Mouse (Mus musculus): ENCODE results near the gene Tmem255b. TPM values are rescaled to one million over a fixed set of nuclear protein-coding genes. Genes with fewer than 3 reads are reported as not detected.

Gene Tmem255b
- polyA plus RNA-seq, 1 experiment: 1.1 TPM

DNA sequence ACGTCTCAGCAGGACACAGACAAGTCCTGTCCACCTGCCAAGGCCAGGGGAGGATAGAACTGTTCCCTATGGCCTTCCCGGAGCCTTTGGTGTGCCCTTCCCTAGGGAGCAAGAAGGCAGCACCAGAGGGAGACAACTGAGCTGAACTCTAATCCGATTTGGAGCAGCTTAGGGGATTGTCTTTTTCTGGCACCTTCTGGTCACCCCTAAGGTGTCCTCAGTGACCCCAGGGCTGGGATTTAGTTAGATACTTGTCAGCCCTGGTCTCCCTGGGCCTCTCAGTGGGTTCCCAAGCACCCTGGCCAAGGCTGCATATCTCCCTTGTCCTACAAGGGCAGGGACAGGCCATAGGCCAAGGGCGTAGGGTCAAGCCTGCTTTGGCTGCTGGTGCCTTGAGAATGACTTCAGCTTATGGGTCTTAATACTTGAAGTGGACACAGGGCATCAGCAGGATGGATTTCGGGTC, 30.3 kb upstream of the Tmem255b start, which contains the start of gene Grk1:
TSS of gene Grk1 (plus strand) at position 416 of the 466 bp plus-strand sequence.
- TF ChIP-seq CTCF (IDR thresholded peaks at IDR 0.05; ENCODE audit: extremely low read depth, insufficient read depth, insufficient read length, insufficient replicate concordance): no peak
- TF ChIP-seq POLR2A (IDR thresholded peaks at IDR 0.05; ENCODE audit: low read depth, low read length): no peak
- Histone ChIP-seq H3K27ac (ENCODE audit: insufficient read depth, low read length) (no peak within 1 kb of the TSS), H3K4me3 (ENCODE audit: extremely low read depth, insufficient read depth, insufficient read length) (no peak within 1 kb of the TSS), H3K4me1 (ENCODE audit: control insufficient read depth, insufficient read depth, insufficient read length) (no peaks in the 10 kb centered on the region), H3K36me3 (ENCODE audit: control insufficient read depth, insufficient read depth, low read length) (no peaks in the 10 kb centered on the region), H3K27me3 (ENCODE audit: control insufficient read depth, insufficient read depth, low read length) (no peaks in the 10 kb centered on the region)
- DNase-seq (ENCODE audit: low read depth in 1 of 2, low spot score in 2 of 2): no peak
- 83% methylated on average over 5 of the region's 5 CpGs for WGBS

DNA sequence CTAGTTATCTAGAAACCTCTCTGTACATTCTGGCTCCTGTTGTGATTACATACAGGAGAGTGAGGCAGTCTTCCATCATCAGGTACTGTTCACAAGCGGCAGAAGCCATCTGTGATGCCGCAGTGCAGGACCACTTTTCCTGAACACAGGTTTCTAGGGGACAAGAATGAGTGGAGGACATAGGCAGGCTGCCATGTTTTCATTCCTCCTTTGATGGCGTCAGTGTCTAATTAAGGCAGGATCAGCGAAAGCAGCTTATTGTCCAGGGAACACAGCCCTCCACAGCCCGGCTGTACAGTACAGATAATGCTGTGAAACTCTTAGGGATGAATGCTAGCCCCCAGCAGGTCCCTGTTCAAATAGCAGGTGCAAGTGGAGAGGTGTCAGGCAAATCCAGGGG, 29.0 kb upstream of the Tmem255b start:
- no peak overlapping the region for H3K4me3 ChIP-seq (ENCODE audit: extremely low read depth, insufficient read depth, insufficient read length)
- H3K4me1 ChIP-seq (ENCODE audit: control insufficient read depth, insufficient read depth, insufficient read length): no peaks in the 10 kb centered on the region
- no peaks in the 10 kb centered on the region for H3K36me3 ChIP-seq (ENCODE audit: control insufficient read depth, insufficient read depth, low read length)
- no peaks in the 10 kb centered on the region for H3K27me3 ChIP-seq (ENCODE audit: control insufficient read depth, insufficient read depth, low read length)
- WGBS: 91% methylated on average over 5 of the region's 5 CpGs
- TF ChIP-seq CTCF (IDR thresholded peaks at IDR 0.05; ENCODE audit: extremely low read depth, insufficient read depth, insufficient read length, insufficient replicate concordance) (no peak), POLR2A (IDR thresholded peaks at IDR 0.05; ENCODE audit: low read depth, low read length) (no peak)
- H3K27ac ChIP-seq (ENCODE audit: insufficient read depth, low read length): no peak overlapping the region
- no peak for DNase-seq (ENCODE audit: low read depth in 1 of 2, low spot score in 2 of 2)

DNA sequence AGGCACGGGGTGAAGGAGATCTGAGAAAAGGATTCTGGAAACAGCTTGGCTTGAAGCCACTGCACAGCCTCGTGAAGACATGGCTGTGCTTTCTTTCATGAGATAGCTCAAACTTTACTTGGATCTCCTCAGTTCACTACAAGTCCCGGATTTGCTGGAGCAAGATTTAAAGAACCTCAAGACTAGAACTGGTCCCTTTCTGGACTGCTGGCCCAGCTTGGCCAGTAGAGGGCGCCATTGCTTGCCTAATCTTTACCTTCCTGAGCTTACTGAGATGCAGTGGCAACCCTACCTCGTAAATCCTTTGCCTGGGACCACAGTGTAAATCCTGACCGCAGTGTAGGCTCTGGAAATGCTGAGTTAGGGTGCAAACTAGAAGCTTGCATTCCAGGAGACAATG, 23.4 kb upstream of the Tmem255b start:
- DNase-seq (ENCODE audit: low read depth in 1 of 2, low spot score in 2 of 2): peak; percentile 12 to 38
- Histone ChIP-seq H3K27me3 (ENCODE audit: control insufficient read depth, insufficient read depth, low read length) (no peaks in the 10 kb centered on the region), H3K4me1 (ENCODE audit: control insufficient read depth, insufficient read depth, insufficient read length) (no peaks in the 10 kb centered on the region), H3K27ac (ENCODE audit: insufficient read depth, low read length) (no peak overlapping the region), H3K4me3 (ENCODE audit: extremely low read depth, insufficient read depth, insufficient read length) (no peak overlapping the region), H3K36me3 (ENCODE audit: control insufficient read depth, insufficient read depth, low read length) (no peaks in the 10 kb centered on the region)
- TF ChIP-seq CTCF (IDR thresholded peaks at IDR 0.05; ENCODE audit: extremely low read depth, insufficient read depth, insufficient read length, insufficient replicate concordance): peak; percentile 74; the same call in 1 of the 2 replicates
- no peak for TF ChIP-seq POLR2A (IDR thresholded peaks at IDR 0.05; ENCODE audit: low read depth, low read length)
- whole genome bisulfite sequencing: 20% methylated on average over 6 of the region's 6 CpGs

GRCm38 (mm10) chr8:13412891-13413558, 22.0 kb upstream of the Tmem255b start:
- Histone ChIP-seq H3K27me3 (ENCODE audit: control insufficient read depth, insufficient read depth, low read length) (no peaks in the 10 kb centered on the region), H3K27ac (ENCODE audit: insufficient read depth, low read length) (no peak overlapping the region), H3K36me3 (ENCODE audit: control insufficient read depth, insufficient read depth, low read length) (no peaks in the 10 kb centered on the region), H3K4me3 (ENCODE audit: extremely low read depth, insufficient read depth, insufficient read length) (no peak overlapping the region), H3K4me1 (ENCODE audit: control insufficient read depth, insufficient read depth, insufficient read length) (no peaks in the 10 kb centered on the region)
- DNase-seq (ENCODE audit: low read depth in 1 of 2, low spot score in 2 of 2): peak; percentile 8 to 35
- peak; percentile 83; the same call in 1 of the 2 replicates for TF ChIP-seq CTCF (IDR thresholded peaks at IDR 0.05; ENCODE audit: extremely low read depth, insufficient read depth, insufficient read length, insufficient replicate concordance)
- no peak for TF ChIP-seq POLR2A (IDR thresholded peaks at IDR 0.05; ENCODE audit: low read depth, low read length)
- WGBS: 63% methylated on average over 13 of the region's 13 CpGs

DNA sequence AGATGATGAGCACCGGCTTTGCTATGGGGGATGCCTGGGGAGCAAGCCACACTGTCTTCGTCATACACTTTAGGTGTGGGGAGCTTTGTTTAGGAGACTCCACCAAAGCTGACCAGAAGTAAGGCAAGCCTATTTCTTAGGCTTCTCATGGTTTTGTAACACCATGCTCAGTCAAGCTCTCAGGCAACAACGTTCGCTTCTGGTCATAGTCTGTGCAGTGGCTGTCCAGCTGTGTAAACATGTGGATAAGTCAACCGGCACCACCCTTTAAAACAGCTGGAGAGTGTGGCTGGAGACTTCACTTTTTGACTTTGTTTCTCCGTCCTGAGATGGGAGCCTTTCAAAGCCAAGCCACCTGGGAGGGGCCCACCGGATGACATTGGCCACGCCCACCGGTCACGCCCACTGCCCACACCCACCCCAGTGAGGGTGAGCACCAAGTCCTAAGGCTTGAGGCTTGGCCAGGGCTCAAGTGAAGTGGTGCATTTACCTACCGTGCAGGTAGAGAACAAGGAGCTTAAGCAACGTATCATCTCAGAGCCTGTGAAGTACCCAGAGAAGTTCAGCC, 21.1 kb upstream of the Tmem255b start:
- H3K36me3 ChIP-seq (ENCODE audit: control insufficient read depth, insufficient read depth, low read length): no peaks in the 10 kb centered on the region
- no peak for DNase-seq (ENCODE audit: low read depth in 1 of 2, low spot score in 2 of 2)
- H3K4me1 ChIP-seq (ENCODE audit: control insufficient read depth, insufficient read depth, insufficient read length): no peaks in the 10 kb centered on the region
- no peak for TF ChIP-seq POLR2A (IDR thresholded peaks at IDR 0.05; ENCODE audit: low read depth, low read length)
- no peak for TF ChIP-seq CTCF (IDR thresholded peaks at IDR 0.05; ENCODE audit: extremely low read depth, insufficient read depth, insufficient read length, insufficient replicate concordance)
- H3K27ac ChIP-seq (ENCODE audit: insufficient read depth, low read length): no peak overlapping the region
- H3K4me3 ChIP-seq (ENCODE audit: extremely low read depth, insufficient read depth, insufficient read length): no peak overlapping the region
- H3K27me3 ChIP-seq (ENCODE audit: control insufficient read depth, insufficient read depth, low read length): no peaks in the 10 kb centered on the region
- WGBS: 56% methylated on average over 12 of the region's 12 CpGs

DNA sequence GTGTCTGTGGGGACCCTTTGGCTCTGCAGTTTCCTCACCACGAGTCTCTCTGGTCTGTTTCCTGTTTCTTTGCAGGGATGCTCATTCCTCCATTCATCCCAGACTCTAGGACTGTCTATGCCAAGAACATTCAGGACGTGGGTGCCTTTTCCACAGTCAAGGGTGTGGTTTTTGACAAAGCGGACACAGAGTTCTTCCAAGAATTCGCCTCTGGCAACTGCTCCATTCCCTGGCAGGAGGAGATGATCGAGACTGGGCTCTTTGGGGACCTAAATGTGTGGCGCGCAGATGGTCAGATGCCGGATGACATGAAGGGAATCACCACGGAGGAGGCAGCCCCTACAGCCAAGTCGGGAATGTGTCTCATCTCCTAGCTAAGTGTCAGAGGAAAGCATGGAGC, 19.1 kb upstream of the Tmem255b start:
- no peaks in the 10 kb centered on the region for H3K4me1 ChIP-seq (ENCODE audit: control insufficient read depth, insufficient read depth, insufficient read length)
- H3K36me3 ChIP-seq (ENCODE audit: control insufficient read depth, insufficient read depth, low read length): no peaks in the 10 kb centered on the region
- TF ChIP-seq POLR2A (IDR thresholded peaks at IDR 0.05; ENCODE audit: low read depth, low read length) (no peak), CTCF (IDR thresholded peaks at IDR 0.05; ENCODE audit: extremely low read depth, insufficient read depth, insufficient read length, insufficient replicate concordance) (no peak)
- no peak overlapping the region for H3K27ac ChIP-seq (ENCODE audit: insufficient read depth, low read length)
- H3K4me3 ChIP-seq (ENCODE audit: extremely low read depth, insufficient read depth, insufficient read length): no peak overlapping the region
- H3K27me3 ChIP-seq (ENCODE audit: control insufficient read depth, insufficient read depth, low read length): no peaks in the 10 kb centered on the region
- WGBS: 74% methylated on average over 10 of the region's 10 CpGs
- DNase-seq (ENCODE audit: low read depth in 1 of 2, low spot score in 2 of 2): no peak

DNA sequence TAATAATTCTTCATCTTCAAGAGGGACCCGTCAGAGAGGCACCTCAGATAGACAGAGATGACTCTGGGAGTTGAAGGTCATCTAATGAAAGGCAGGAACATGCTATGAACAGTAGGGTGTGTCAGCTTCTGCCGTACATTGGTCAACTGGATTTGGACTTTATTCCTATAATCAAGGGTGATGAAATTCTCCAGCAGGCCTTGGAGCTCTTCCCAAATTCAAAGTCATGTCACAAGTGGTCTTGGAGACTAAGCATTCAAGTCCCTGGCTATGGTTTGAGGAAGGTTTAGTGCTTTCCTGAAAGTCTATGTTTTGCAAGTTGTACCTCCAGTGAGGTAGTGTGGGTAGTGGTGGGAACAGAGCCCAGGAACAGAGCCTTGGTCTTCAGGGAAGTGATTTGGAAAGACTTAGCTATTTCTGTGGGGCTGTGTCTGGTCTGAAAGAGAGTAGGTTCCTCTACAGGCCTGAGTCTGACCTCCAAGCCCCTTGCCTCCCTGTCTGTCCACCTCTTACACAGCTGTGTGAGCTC, 15.8 kb upstream of the Tmem255b start:
- Histone ChIP-seq H3K27me3 (ENCODE audit: control insufficient read depth, insufficient read depth, low read length) (no peaks in the 10 kb centered on the region), H3K4me3 (ENCODE audit: extremely low read depth, insufficient read depth, insufficient read length) (no peak overlapping the region), H3K27ac (ENCODE audit: insufficient read depth, low read length) (no peak overlapping the region), H3K4me1 (ENCODE audit: control insufficient read depth, insufficient read depth, insufficient read length) (no peaks in the 10 kb centered on the region), H3K36me3 (ENCODE audit: control insufficient read depth, insufficient read depth, low read length) (no peaks in the 10 kb centered on the region)
- TF ChIP-seq POLR2A (IDR thresholded peaks at IDR 0.05; ENCODE audit: low read depth, low read length): no peak
- TF ChIP-seq CTCF (IDR thresholded peaks at IDR 0.05; ENCODE audit: extremely low read depth, insufficient read depth, insufficient read length, insufficient replicate concordance): no peak
- 85% methylated on average over 2 of the region's 2 CpGs for WGBS
- no peak for DNase-seq (ENCODE audit: low read depth in 1 of 2, low spot score in 2 of 2)

Measured in spleen, adult 2 months (tissue).